Mouse (Mus musculus) frontal cortex, adult (tissue): ENCODE data around the gene Olfr342.

ENCODE experiments used
- ATAC-seq: cut with Nextera tagmentation; 2 replicates; pipeline ENCODE4 v1.9.2; 2017; ENCODE audit warnings: mild to moderate bottlenecking, moderate library complexity, mixed read lengths; ENCODE audit not compliant: low TSS enrichment

The Olfr342 gene

GRCm38 (mm10) chr2:36524698-36525097 is at the start of gene Olfr342:
Gene Olfr342, plus strand, starts transcription at chr2:36524998.
- ATAC-seq = no peak

- ATAC-seq = no peak
Measured at GRCm38 (mm10) chr2:36482368-36482767, 42.4 kb upstream of the Olfr342 start, which contains the start of gene Olfr341. Gene Olfr341, minus strand, starts transcription at chr2:36482468.

GRCm38 (mm10) chr2:36565156-36565555 is 40.4 kb downstream of the Olfr342 start:
- peak; percentile 95 for ATAC-seq

GRCm38 (mm10) chr2:36566362-36566761 is 41.6 kb downstream of the Olfr342 start, which contains the start of gene Olfr344:
Gene Olfr344, plus strand, starts transcription at chr2:36566662.
- no peak for ATAC-seq

- ATAC-seq = no peak
Measured at GRCm38 (mm10) chr2:36567022-36567421, 42.2 kb downstream of the Olfr342 start.

- ATAC-seq = no peak
Measured at GRCm38 (mm10) chr2:36567845-36568244, 43.0 kb downstream of the Olfr342 start.
